Comparison of ENCODE assay signal across 10 mouse cellular contexts in genomic region chr17:85818098-85818855, GRCm38 (mm10).
A peak's percentile ranks its signal among the peaks of the same experiment; 100 is the strongest.
DNase-seq lines count a peak whose midpoint lies in the region; ATAC-seq lines count a peak whose summit lies in the region.
"Had no signal": no experiment of that assay in that cellular context is flagged by ENCODE, and none has a peak within 500 bp of the region (broad histone marks: within the 10 kb centered on the region; RNA-seq: fewer than 3 reads in every experiment).

No protein-coding gene starts in this region.

- peak overlapping the region; percentile 16; the same call in 1 of the 2 replicates for H3K4me2 ChIP-seq in hindbrain, embryonic 15.5 days
- H3K4me2 ChIP-seq in hindbrain, embryonic 13.5 days: no peak overlapping the region
- H3K4me2 ChIP-seq in embryonic facial prominence, embryonic 14.5 days (ENCODE audit: low read depth, low read length): no peak overlapping the region
- 0 out of 2 replicates have a peak overlapping the region, but pooled peaks have one; percentile 7 for H3K4me2 ChIP-seq in limb, embryonic 15.5 days
- H3K4me2 ChIP-seq in intestine, embryonic 15.5 days (replicated peaks): no peak overlapping the region

- 0 out of 2 replicates have a peak, but pooled peaks cover 2% of the 10 kb centered on the region for H3K27me3 ChIP-seq in hindbrain, embryonic 15.5 days
- H3K27me3 ChIP-seq in hindbrain, embryonic 13.5 days: no peaks in the 10 kb centered on the region
- H3K27me3 ChIP-seq in embryonic facial prominence, embryonic 14.5 days (replicated peaks; ENCODE audit: control insufficient read depth, insufficient read depth, low read length): no peaks in the 10 kb centered on the region
- no peaks in the 10 kb centered on the region for H3K27me3 ChIP-seq in limb, embryonic 15.5 days
- H3K27me3 ChIP-seq in intestine, embryonic 15.5 days (replicated peaks): no peaks in the 10 kb centered on the region

- H3K4me1 ChIP-seq in hindbrain, embryonic 15.5 days (replicated peaks): peaks cover 8% of the 10 kb centered on the region
- H3K4me1 ChIP-seq in hindbrain, embryonic 13.5 days (replicated peaks): peaks cover 10% of the 10 kb centered on the region
- H3K4me1 ChIP-seq in embryonic facial prominence, embryonic 14.5 days (ENCODE audit: control insufficient read depth, insufficient read depth, low read length): 0 out of 2 replicates have a peak, but pooled peaks cover 6% of the 10 kb centered on the region
- H3K4me1 ChIP-seq in limb, embryonic 15.5 days: peaks cover 20% of the 10 kb centered on the region
- H3K4me1 ChIP-seq in intestine, embryonic 15.5 days (replicated peaks): no peaks in the 10 kb centered on the region

- no peak overlapping the region for H3K4me3 ChIP-seq in hindbrain, embryonic 15.5 days
- no peak overlapping the region for H3K4me3 ChIP-seq in hindbrain, embryonic 13.5 days
- H3K4me3 ChIP-seq in embryonic facial prominence, embryonic 14.5 days (ENCODE audit: low read depth, low read length): no peak overlapping the region
- H3K4me3 ChIP-seq in limb, embryonic 15.5 days: no peak overlapping the region
- no peak overlapping the region for H3K4me3 ChIP-seq in intestine, embryonic 15.5 days (replicated peaks)
- H3K4me3 ChIP-seq: layer of hippocampus, adult 2 months had no signal

- H3K9me3 ChIP-seq in hindbrain, embryonic 15.5 days: no peaks in the 10 kb centered on the region
- no peaks in the 10 kb centered on the region for H3K9me3 ChIP-seq in hindbrain, embryonic 13.5 days
- H3K9me3 ChIP-seq in embryonic facial prominence, embryonic 14.5 days (ENCODE audit: control insufficient read depth, low read length): peaks cover 6% of the 10 kb centered on the region; the same call in 1 of the 2 replicates
- no peaks in the 10 kb centered on the region for H3K9me3 ChIP-seq in limb, embryonic 15.5 days
- no peaks in the 10 kb centered on the region for H3K9me3 ChIP-seq in intestine, embryonic 15.5 days

- peak; percentile 10 to 15 for DNase-seq in adrenal gland, postnatal 36 days
- DNase-seq in embryonic facial prominence, embryonic 14.5 days (ENCODE audit: low spot score): peak; percentile 68
- no peak for DNase-seq in urinary bladder, postnatal 10 days (ENCODE audit: low spot score)
- DNase-seq: cerebellum, adult 11 months; kidney, adult 8-10 months had no signal

- no peak overlapping the region for H3K9ac ChIP-seq in hindbrain, embryonic 15.5 days
- no peak overlapping the region for H3K9ac ChIP-seq in hindbrain, embryonic 13.5 days
- no peak overlapping the region for H3K9ac ChIP-seq in embryonic facial prominence, embryonic 14.5 days (ENCODE audit: low read depth, low read length)
- H3K9ac ChIP-seq in limb, embryonic 15.5 days: no peak overlapping the region
- H3K9ac ChIP-seq in intestine, embryonic 15.5 days: no peak overlapping the region

- 51% methylated on average over 17 of the region's 17 CpGs for WGBS in hindbrain, embryonic 15.5 days
- WGBS in hindbrain, embryonic 13.5 days: 69% methylated on average over 17 of the region's 17 CpGs
- 54% methylated on average over 17 of the region's 17 CpGs for WGBS in embryonic facial prominence, embryonic 14.5 days
- 40% methylated on average over 17 of the region's 17 CpGs for WGBS in limb, embryonic 15.5 days
- 75% methylated on average over 17 of the region's 17 CpGs for WGBS in intestine, embryonic 15.5 days

- H3K27ac ChIP-seq in hindbrain, embryonic 15.5 days (replicated peaks): no peak overlapping the region
- H3K27ac ChIP-seq in hindbrain, embryonic 13.5 days: no peak overlapping the region
- H3K27ac ChIP-seq in embryonic facial prominence, embryonic 14.5 days (replicated peaks; ENCODE audit: low read depth, low read length): no peak overlapping the region
- no peak overlapping the region for H3K27ac ChIP-seq in limb, embryonic 15.5 days
- no peak overlapping the region for H3K27ac ChIP-seq in intestine, embryonic 15.5 days
- H3K27ac ChIP-seq: layer of hippocampus, adult 2 months had no signal

- no peaks in the 10 kb centered on the region for H3K36me3 ChIP-seq in hindbrain, embryonic 15.5 days
- H3K36me3 ChIP-seq in hindbrain, embryonic 13.5 days: no peaks in the 10 kb centered on the region
- H3K36me3 ChIP-seq in embryonic facial prominence, embryonic 14.5 days (ENCODE audit: control insufficient read depth, insufficient read depth, low read length): no peaks in the 10 kb centered on the region
- H3K36me3 ChIP-seq in limb, embryonic 15.5 days: no peaks in the 10 kb centered on the region
- H3K36me3 ChIP-seq in intestine, embryonic 15.5 days: no peaks in the 10 kb centered on the region

- 0 out of 2 replicates have a peak, but pooled peaks have one; percentile 38 for ATAC-seq in hindbrain, embryonic 15.5 days (ENCODE audit: low FRiP score, low read depth)
- ATAC-seq in hindbrain, embryonic 13.5 days (ENCODE audit: low FRiP score): no peak
- peak; percentile 67; the same call in 1 of the 2 replicates for ATAC-seq in embryonic facial prominence, embryonic 14.5 days (ENCODE audit: low read depth)
- no peak for ATAC-seq in limb, embryonic 15.5 days (ENCODE audit: insufficient number of reproducible peaks, low FRiP score, low TSS enrichment, low read depth)
- ATAC-seq in intestine, embryonic 15.5 days: no peak

Comparison
In these comparisons a context has a peak if more than half of its experiments do, and no peak if none do; other contexts are left out.
1. ATAC-seq: peak in hindbrain, embryonic 15.5 days (single experiment) and embryonic facial prominence, embryonic 14.5 days (single experiment); none in hindbrain, embryonic 13.5 days (single experiment), limb, embryonic 15.5 days (single experiment) and intestine, embryonic 15.5 days (single experiment).
2. H3K4me2 ChIP-seq: peak in hindbrain, embryonic 15.5 days (single experiment) and limb, embryonic 15.5 days (single experiment); none in hindbrain, embryonic 13.5 days (single experiment), embryonic facial prominence, embryonic 14.5 days (single experiment) and intestine, embryonic 15.5 days (single experiment).